Mouse (Mus musculus): Measurements from ENCODE around the gene Unc5b.
"Not testable (repeated sequence)": the region's sequence is repeated elsewhere in the genome, so short reads cannot be mapped to it uniquely, and the experiment has no call there.

Gene Unc5b

DNA sequence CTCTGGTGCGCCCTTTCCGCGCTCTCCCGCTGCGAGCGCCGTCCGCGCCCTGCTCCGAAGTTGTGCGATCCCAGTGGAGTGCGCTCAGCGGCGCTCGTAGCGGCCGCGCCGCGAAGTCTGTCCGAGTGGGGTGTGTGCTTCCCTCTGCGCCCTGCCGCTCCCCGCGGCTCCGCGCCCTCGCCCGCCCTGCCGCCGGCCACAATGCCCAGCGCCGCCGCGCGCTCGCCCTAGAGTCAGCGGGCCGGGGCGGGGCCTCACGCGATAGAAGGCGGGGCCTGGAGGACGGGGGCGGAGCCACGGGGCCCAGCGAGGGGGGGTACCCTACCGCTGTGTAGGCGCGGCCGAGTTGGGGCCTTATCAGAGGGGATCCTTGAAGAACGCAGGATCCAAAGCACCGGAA is at the start of gene Unc5b:
Unc5b (minus strand) TSS at position 203 of the 400 bp plus-strand sequence.
- peak; percentile 100 for DNase-seq

DNA sequence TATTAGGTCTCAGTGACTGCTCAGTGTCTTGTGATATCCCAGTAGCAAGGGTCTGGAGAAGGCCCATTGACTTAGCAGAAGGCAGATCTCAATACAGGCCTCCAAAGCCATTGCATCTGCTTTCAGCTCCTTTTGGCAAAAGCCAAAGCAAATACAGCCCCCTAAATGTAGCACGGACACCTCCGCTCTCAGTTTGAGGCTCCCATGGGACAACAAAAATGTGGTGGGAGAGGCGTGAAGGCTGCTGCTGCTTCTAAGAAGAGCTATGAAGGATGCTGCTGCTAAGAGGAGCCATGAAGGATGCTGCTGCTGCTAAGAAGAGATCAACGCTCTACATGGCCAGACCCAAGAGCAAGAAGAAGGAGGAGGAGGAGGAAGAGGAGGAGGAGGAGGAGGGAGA is 48.4 kb upstream of the Unc5b start:
- DNase-seq = no peak

DNA sequence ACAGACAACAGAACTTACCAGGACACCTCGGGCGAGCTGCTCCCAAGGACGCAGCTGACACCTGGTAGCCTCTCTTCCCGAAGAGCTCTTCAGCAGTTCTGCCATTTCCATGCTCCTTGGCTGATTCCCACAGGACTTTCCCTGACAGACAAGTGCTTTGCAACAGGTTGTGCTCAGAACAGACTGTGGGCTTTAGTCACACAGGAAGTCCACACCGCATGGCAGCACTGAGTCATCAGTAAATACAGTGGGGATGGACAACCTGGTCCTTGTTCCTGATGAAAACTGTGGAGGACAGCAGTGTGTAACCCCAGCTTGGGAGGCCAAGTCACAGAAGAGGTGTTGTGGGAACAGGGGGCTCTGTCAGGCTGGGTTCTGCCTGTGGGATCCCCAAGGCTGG is 45.7 kb upstream of the Unc5b start:
- DNase-seq = no peak

DNA sequence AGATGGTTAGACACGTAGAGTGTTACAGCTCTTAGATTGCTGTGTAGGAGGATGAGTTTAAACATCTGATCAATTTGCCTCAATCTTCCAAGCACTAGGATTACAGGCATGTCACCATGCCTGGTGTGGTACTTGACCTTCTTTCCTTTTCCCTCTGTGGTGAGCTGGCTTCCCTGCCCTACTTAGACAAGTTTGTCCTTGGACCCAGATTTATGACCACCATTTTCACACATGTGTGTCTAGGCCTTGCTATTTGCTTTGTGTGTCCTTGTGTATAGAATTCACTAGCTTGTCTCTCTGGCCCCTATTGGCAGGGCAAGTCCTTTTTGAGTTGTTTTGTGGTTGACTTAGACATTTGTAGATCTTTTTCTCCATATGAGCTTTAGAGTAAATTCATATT is 43.6 kb upstream of the Unc5b start:
- DNase-seq = no peak

DNA sequence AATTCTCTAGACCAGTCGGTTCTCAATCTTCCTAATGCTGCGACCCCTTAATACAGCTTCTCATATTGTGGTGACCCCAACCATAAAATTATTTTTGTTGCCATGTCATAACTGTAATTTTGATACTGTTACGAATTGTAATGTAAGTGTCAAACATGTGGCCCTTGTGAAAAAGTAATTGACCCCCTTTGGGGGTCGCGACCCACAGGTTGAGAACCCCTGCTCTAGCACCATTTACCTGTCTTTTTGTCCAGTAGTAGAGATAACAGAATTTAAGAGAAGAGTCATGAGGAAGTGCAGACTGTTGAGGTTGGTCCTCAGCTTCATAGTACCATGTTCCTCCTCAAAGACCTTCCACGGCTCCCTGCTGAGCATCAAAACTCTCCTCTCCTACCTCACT is 31.9 kb upstream of the Unc5b start:
- DNase-seq = no peak

DNA sequence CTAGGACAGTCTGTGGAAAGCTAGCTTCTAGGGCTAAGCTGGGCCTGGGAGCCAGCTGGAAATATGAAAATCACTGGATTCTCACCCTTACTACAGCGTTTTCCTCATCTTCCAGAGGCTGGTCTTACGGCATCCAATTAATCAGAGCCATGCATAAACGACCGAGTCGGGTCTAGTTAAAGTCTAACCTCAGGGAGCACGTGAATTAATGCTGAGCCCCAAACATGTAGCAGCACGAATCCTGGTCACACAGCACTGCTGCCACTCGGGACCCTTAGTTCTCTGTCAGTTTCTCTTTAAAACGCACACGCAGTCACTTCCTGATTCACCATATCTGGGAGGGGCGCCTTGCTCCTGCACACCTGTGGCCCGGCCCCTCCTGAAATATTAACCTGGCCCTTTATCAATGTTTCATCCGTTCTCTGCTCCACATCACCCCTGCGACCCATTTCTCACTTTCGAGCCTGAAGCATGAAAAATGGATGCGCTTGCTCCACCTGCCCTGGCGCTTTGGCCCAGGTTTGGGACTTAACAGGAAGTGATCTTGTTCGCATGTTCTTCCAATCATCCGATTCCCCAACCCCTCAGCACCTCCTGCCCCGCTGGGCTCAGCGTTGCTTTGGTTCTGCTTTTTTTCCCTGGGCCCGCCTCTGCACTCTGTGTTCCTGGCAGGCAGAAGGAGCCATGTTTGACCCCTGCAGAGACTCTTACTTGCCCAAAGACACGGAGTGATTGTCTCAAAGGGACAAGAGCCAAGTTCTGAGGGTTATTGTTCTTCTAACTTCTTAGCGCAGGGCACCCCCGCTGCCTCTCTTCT is 31.3 kb upstream of the Unc5b start:
- DNase-seq = no peak

DNA sequence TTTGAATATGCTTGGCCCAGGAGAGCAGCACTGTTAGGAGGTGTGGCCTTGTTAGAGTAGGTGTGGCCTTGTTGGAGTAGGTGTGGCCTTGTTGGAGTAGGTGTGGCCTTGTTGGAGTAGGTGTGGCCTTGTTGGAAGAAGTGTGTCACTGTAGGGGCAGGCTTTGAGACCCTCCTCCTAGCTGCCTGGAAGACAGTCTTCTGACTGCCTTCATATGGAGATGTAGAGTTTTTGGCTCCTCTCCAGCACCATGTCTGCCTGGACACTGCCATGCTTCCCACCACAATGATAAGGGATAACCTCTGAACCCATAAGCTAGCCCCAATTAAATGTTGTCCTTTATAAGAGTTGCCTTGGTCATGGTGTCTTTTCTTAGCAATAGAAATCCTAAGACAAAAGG is 13.9 kb upstream of the Unc5b start:
- not testable (repeated sequence) for DNase-seq

DNA sequence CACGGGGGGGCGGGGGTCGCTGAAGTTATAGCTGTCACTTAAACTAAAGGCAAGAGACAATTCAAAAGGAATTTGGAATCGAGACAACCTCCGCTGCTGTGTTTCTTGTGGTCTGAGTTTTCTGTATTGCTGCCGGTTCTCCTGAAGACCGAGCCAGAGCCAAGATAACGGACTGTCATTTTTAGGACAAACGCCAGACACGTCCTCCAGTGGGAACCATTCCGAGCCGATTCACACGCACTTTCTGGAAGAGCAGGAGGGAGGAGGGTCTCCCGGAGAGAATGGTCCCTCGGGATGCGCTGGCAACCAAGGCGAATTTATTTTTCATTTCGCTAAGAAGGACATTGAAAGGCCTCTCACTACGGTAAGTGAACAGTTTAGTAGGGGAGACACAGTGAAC is 7.4 kb upstream of the Unc5b start:
- peak; percentile 89 for DNase-seq

DNA sequence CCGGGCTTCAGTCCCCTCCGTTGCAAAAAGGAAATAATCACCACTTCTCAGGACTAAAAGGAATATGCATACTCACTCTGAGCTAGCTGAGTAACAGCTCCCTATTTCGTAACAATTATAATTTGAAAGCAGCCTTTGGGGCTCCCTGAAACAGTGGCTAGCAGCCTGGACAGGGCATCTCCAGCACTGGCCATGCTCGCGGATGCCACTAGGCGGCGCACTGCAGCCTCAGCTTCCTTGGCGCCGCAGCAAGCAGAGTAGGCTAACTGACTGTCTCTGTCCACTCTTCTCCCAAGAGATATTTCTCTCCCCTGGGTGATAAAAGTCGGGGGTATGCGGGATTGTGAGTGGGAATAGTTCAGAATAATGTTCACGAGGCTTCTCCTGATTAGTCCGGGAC is 3.6 kb upstream of the Unc5b start:
- peak; percentile 96 for DNase-seq

DNA sequence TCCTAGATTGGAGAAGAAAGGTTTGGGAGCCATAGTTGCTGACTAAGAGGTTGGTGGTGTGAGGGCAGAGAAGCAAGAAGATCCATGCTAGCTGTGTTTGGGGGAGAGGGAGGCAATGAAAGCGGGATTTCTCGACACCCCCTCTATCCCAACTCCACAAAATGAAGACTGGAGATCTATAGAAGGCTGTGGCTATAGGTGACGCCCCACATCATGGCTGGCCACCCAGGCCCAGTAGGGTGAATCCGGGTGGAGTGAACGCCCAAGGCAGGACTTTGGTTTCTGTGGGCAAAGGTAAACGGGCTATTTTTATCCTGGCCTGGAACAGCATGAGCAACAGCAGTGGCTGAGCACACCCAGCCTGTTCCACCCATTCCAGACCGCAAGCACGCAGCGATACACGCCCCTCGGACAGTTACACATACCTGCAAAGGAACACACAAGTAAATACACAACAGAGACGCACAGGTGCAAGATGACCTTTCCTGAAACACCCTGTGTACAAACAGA is 1.3 kb upstream of the Unc5b start:
- peak; percentile 93 for DNase-seq

DNA sequence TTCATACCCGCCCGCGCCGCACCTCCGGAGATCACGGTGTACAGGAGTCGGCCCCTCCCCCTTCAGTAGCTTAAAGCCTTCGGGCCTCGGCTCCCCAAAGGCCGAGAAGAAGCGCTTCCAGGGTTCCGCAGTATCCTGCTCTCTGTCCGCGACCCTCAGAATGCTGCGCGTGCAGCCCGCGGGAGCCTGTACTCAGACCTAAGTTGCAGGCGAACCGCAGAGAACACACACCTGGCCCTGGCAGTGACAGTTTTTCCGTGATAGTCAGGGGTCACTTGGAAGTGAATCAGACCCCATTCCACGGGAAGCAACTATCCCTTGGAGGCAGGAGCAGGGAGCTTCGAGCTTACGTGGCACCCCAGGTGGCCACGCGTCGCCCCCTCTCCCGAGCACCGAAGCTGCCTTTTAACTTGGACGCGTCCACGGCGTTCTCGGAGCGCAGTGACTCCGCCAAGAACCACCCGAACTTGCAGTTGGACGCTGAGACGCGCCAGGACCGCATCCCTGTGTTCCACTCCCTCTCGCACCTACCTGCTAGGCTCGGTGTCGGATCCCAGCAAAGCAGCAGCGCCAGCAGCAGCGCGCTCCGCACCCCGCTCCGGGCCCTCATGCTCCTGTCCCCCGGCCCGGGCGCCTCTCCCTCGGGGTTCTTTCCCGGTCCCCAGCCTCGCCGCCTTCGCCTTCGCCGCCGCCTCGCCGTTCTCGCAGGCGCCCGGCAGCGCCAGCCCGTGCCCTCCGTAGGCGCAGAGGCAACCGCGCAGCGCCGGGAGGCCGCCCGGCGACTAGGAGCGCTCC is 628 bp downstream of the Unc5b start:
- peak; percentile 93 for DNase-seq

DNA sequence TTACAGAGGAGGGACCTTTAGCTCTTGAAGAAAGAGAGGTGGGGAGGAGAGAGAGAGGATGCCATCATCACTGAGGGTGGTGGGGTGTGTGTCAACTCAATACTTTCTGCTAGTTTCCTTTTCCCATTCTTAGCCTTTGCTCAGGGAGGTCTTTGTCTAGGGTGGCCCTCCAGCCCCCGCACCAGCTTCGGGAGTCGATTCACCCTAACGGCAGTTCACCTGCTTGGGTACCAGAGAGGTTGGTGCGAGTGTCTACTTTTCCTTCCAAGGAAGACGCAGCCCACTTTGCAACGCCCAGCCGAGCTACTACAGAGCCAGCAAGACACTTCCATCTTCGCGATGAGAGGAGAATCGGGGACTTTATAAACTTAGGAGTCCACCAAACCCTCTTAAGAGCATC is 1.4 kb downstream of the Unc5b start:
- peak; percentile 88 for DNase-seq

DNA sequence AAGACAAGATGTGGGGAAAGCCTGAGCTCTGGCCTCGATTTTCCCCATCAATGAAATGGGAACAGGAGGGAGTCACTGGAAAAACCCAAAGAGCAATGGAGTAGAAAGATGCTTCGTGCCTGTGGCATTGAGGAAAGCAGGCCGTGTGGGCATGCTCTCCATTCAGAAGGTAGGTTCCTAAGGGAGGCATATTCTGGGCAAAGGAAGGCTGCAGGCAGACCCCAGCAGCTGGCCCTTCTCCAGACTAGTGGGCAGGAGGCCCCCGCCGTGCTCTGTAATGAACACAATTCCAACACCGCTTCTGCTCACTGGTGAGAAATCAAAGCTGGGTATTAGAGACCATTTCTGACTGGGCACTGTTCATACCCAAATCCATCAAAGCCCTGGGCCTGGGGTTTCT is 2.3 kb downstream of the Unc5b start:
- DNase-seq = peak; percentile 83

DNA sequence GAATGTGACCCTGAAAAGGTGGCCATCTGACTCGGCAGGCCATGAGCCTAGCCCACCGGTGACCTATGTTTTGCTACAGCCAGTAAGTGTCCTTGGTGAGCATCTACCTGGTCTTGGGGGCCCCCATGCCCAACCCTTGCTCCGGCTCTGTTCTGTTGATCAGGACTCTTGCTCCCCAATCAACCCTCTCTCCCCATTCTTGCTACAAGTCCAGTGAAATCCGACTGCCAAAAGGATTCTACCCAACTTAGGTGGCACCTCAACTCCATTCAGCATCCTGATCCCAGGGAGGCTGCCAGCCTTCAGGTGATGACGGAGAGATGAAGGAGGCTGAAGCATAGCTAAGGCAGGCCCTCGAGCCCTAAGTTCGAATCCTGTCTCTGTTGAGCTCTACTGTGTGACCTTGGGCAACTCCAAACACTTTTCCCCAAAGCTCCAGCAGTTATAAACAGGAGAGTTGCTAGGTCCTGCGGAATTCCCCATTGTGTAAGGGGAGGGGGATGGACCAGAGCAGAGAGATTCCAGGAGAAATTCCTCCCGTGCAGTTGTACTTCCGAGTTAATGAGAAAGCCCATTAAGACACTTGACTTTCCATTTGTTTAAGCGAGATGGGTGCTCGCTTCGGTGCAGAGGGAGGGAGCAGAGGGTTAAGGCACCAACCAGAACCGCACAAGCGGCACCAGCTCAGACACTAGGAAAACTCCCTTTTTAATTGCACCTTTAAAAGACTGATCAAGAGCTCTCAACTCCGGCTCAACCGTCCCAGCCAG is 3.3 kb downstream of the Unc5b start:
- peak; percentile 86 for DNase-seq

DNA sequence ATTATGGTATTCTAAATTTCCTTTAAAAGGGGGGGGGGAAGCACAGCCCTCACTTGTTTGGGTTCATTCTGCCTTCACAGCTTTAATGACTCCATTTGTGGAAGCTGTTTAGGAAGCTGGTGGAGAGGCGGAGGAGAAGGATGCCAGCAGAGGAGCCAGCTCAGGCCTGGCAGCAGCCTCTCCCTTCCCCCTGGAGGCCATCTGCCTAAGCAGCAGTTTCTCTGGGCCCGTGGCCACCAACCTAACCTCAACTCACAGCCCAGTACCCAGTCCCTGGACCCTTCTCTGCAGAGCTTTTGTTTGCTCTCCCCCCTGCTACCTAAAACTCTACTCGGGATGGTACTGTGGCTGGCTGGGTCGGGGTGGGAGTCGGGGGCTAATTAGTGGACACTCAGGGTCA is 4.1 kb downstream of the Unc5b start:
- DNase-seq = peak; percentile 89

DNA sequence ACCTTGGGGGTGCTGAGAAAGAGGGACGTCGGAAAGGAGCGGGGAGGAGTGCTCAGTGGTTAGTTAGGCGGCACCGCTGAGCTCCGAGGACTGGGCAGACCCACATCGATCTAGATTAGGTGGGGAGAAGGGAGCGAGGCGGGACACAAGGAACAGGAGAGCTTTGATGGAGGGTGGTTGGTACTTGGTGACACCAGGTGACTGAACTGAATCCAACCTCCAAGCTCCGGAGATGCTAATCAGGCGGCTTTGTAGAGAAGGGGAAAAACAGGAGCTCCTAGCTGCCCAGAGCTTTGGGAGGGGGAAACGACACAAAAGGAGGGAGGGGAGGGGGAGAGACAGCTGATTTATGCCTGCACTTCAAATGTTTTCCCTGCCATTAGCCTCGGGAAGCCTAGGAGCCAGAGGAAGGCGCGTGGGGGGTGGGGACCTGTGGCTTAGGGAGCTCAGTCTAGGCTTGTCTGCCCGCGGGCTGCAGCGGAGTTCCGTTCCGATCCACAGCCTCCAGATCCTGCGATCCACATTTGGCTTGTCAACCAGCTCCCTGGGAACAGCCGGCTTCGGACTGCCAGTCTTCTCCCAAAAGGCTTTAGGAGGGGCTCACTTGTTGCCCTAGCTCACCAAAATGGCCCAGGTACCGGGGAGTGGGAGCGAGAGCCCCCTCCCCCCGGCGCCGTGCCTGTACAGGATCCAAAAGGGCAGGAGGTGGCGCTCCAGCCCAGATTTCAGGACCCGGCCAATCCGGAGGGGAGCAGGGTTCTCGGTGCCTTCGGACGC is 4.7 kb downstream of the Unc5b start:
- peak; percentile 95 for DNase-seq

DNA sequence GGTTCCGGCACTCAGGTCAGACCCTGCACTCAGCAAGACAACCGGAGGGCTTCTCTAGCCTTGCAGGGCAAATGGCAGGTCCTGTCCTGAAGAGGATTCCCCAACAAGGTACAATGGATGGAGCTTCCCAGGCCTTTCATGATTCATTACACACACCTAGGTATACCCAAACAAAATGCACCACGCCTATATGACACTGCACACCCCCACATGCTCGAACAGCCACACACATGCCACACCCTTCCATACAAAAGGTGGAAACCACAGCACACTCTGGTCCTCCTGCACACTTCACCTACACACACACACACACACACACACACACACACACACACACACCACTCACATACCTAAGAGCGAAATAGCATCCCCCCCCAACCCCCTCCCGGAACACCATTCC is 5.4 kb downstream of the Unc5b start:
- no peak for DNase-seq

DNA sequence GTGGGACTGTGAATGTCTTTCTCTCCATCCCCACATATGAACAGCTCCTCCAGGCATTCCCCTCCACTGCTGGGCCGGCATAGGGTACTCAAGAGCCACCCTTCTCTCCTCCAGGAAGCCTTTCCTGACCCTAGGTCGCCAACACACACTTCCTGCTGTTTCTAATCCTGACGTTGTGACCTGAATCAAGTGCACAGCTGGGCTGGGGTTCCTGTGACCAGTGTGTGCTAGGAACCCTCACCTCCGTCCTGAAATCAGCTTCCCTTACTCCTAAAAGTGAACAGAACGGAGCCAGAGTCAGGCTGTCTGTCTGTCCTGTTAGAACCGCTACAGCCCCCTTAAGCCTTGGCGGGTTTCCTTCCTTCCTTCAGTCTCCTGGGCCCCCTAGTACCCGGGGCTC is 7.6 kb downstream of the Unc5b start:
- DNase-seq = peak; percentile 91

DNA sequence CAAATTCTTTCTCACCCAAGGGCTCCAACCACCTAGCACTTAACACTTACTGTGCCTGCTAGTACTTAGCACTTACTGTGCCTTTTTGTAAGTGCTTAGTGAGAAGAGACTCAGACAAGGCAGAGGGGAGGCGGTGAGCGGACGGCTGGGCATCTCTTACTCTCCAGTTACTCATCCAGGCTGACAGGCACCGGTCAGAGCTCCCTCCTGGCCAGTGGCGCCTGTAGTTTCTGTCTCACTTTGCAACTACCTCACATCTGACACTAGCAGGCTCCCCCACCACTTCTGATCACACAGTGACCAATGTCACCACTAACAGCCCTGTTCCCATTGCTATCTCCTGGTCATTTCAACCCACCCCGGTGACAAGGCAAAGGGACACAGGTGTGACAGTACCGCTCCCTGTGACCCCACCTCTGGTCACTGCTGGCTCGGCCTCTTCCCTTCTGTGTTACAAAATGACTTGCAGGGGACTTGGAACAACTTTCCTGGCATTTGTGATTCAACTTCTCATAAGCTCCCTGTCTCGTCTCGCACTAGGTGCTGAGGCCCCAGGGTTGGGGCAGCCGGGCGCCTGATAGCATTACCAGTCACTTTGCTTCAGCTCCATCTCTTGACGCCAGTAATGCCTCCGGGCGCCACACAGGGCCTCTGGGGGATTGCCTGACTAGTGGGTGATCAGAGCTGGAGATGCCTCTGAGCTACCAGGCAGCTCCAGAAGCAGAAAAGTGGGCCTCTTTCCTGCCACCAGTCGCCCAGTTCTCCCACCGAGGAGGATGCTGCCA is 8.5 kb downstream of the Unc5b start:
- DNase-seq = peak; percentile 92

DNA sequence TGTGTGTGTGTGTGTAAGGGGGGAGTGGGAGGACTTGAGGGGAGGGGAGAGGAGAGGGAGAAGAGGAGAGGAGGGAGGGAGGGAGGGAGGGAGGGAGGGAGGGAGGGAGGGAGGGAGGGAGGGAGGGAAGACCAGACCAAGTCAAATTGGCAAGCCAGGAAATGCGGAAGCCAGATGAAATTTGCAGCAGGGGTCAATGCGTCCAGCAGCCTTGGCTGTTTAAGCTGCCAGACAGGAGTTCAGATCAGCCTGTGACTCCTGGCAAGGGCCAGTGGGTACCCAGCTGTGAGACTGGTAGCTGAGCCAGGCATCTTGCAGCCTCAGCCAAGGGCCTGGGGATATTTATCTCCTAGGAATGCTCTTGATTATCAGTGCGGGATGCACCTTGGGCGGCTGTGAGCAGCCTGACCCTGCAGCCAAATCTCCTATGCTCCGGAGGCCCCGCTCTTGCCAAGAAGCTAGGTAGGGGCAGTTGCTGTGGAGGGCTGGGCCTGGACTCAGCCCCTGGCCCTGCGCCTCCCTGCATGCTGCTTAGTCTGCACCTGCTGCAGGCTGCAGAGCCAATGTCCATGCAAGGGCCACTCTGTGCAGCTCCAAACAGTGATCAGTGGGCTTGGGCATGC is 9.5 kb downstream of the Unc5b start:
- peak; percentile 95 for DNase-seq

DNA sequence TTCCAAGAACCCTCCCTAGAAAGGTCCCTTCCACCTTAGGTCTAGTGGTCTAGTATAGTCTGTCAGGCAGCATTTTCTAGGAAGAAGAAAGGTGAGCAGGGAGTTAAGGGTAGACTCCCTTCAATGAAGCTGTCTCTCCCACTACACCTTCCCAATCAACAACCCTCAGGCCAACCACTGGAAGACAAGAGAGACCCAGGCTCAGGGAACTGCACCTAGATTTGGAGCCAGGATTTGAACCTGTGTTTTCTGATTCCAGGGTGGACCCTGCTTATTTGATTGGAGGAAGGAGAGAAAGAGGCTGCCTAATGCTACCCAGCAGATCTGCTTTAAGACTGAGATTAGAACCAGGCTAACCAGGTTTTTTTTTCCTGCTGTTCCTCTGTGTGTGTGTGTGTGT is 10.1 kb downstream of the Unc5b start:
- no peak for DNase-seq
